Mouse (Mus musculus) cerebellum, adult 9-11 months (tissue): Measurements from ENCODE around the gene 1520401A03Rik.

Experiments
- DNase-seq: peaks from one replicate; pipeline ENCODE4 v3.0.0; 2022

The 1520401A03Rik gene

GRCm38 (mm10) chr17:23664556-23665021 lies 58.0 kb downstream of the 1520401A03Rik start:
- DNase-seq, result peak; percentile 29

GRCm38 (mm10) chr17:23661526-23661925 lies 61.1 kb downstream of the 1520401A03Rik start:
- peak; percentile 15 for DNase-seq

- peak; percentile 8 for DNase-seq
Observed at GRCm38 (mm10) chr17:23660876-23661200, 61.7 kb downstream of the 1520401A03Rik start.

GRCm38 (mm10) chr17:23660117-23660875 lies 62.3 kb downstream of the 1520401A03Rik start, which contains the start of gene Bicdl2:
TSS of gene Bicdl2 (plus strand) at chr17:23660506.
- peak; percentile 57 for DNase-seq

- no peak for DNase-seq
Observed at GRCm38 (mm10) chr17:23658450-23658849, 64.1 kb downstream of the 1520401A03Rik start.
